Mouse (Mus musculus) urinary bladder, adult 18-20 months (tissue): Measurements from ENCODE around the gene Tigar.

Experiments used
- DNase-seq, 2 experiments: peaks; one replicate each; pipeline ENCODE4 v3.0.0; 2022; ENCODE audit warnings: low spot score in 2 of 2, mixed read lengths in 2 of 2

Gene Tigar

GRCm38 (mm10) chr6:127109402-127109930 lies at the start of gene Tigar:
TSS of gene Tigar (minus strand) at chr6:127109557.
- peak; percentile 92 to 93 for DNase-seq

- no peak for DNase-seq
These were observed 48.0 kb upstream of the Tigar start for GRCm38 (mm10) chr6:127157321-127157720.

GRCm38 (mm10) chr6:127155468-127155867 lies 46.1 kb upstream of the Tigar start:
- DNase-seq: no peak

DNA sequence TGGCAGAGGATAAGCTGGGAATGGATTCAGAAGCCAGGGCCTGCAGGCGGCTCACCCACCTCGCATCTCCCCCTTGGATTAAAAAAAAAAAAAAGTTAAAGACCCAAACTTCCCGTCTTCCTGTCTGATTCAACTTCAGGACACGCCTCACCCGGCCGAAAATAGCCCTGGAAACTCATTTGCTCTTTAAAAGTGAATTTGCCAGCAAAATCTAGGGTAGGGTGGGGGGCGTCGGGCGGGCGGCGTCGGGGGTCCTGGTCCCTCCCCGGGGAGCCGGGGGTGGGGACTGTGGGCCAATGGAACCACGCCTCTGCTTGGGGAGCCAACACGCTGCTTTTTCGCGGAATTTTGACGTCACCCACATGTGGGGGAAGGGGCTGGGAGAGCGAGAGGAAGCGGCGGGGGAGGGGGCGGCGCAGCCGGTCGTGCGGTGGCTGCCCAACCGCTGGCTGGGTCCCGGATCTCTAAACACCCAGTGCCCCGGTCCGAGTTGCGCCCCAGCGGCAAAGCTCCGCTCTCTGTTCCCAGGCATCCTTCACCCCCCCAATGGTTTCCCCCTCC lies 45.4 kb upstream of the Tigar start:
- DNase-seq: no peak

- no peak for DNase-seq
These were observed 44.8 kb upstream of the Tigar start for GRCm38 (mm10) chr6:127153972-127154707.

- DNase-seq: no peak
These were observed 44.0 kb upstream of the Tigar start for GRCm38 (mm10) chr6:127153296-127153800.

DNA sequence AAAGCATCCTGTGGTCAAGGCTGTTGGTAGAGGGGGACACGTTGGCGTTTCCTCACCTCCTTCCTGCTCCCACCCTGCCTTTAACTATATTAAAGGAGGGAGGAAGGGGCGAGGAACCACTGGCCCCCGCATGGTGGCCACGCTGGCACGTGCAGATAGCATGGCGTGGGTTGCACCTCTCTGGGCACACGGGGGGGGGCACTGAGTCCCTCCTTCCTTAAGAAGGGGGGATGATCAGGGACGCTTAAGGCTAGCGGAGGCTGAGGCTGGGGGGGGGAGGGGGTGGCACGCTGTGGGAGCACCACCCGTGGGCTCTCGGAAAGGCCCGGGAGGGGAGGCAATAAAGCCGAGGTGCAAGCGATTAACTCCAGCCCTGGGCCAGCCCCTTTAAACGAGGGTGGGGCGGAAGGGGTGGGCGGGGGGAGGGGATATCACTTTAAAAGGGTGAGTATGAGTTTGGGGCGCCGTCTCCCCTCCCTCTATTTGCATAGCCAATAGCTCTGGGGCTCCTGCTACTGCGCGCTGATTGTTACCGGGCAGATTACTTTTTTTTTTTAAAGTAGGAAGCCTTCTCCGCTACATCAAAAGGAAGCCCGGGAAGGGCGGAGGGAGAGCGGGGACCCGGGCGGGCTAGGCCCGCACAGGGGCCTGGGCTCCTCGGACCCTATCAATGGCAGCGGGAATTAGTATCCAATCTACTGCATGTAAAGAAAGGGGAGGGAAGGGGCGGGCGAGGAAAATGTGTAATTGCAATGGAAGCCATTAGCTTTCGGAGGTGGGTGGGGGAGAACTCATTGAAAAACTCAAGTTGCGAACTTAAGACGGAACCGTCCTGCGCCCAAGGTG lies 43.0 kb upstream of the Tigar start, which contains the start of gene Ccnd2:
Ccnd2 (minus strand) TSS at position 88 of the 846 bp plus-strand sequence.
- DNase-seq: peak in 1 of 2 experiments; percentile 54

GRCm38 (mm10) chr6:127151565-127152105 lies 42.3 kb upstream of the Tigar start:
- DNase-seq: no peak

GRCm38 (mm10) chr6:127150663-127151564 lies 41.6 kb upstream of the Tigar start:
- peak in 1 of 2 experiments; percentile 76 for DNase-seq

GRCm38 (mm10) chr6:127149944-127150662 lies 40.7 kb upstream of the Tigar start:
- no peak for DNase-seq

- DNase-seq: no peak
These were observed 40.1 kb upstream of the Tigar start for GRCm38 (mm10) chr6:127149303-127149943.

DNA sequence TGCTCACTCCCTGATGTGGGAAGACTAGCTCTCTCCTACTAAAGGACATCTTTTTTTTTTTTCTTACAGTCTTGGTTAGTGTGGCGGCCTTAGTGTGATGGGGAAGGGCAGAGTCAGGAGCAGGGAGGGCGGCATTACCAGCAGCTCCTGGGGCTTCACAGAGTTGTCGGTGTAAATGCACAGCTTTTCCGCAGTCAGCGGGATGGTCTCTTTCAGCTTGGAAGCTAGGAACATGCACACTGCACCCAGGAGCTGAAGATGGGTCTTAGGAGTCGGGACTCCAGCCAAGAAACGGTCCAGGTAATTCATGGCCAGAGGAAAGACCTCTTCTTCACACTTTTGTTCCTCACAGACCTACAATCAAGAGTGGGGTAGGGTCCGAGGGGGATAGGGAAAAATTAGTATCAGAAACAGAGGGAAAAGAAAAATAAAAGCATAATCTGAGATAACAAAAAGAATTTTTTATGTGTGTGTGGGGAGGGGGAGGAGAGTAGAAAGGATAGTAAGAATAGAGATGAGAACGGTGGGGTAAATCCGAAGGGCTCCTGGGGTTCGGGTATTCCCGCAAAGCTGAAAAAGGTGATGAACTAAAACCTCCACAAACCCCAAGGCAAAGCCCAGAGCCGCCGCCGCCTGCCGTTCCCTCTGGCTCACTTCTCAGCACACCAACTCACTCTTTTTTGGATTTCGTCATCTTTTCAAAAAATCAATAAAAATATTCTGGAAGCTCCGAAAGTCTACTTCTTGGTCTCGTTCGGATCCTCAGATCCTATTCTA lies 39.4 kb upstream of the Tigar start:
- DNase-seq: no peak

GRCm38 (mm10) chr6:127147665-127148064 lies 38.3 kb upstream of the Tigar start:
- DNase-seq: peak; percentile 70 to 71

DNA sequence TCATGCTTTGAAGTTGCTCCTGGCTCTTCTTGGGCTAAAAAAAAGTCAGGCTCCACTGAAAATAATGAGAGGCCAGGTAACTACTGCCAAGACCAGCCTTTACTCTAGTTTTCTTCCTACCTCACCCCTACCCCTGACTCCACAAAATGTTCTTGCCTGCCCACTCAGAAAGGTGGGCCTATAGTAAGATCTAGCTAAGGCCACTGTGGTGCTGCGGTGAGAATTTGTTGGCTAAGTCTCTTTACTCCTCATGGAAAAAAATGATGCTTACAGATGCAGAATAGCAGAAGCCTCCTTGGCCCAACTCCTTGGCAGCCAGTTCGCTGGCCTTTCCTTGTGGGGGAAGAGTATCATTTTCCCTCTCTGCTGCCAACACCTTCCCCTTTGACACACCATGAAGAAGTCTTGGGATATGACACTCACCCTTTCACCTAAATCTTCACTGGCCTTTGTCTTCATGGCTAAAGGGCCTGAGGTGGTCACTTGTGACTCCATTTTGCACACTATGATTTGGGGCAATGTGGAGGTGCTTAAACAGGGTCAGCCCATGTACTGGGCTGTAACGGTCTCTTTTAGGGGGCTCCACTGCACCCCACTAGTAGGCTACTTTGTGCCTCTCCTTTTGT lies 37.1 kb upstream of the Tigar start:
- no peak for DNase-seq

- DNase-seq: no peak
These were observed 36.3 kb upstream of the Tigar start for GRCm38 (mm10) chr6:127145464-127146190.

GRCm38 (mm10) chr6:127143576-127144288 lies 34.4 kb upstream of the Tigar start:
- DNase-seq: no peak

GRCm38 (mm10) chr6:127143124-127143520 lies 33.8 kb upstream of the Tigar start:
- DNase-seq: no peak
